Mouse (Mus musculus) heart, embryonic 13.5 days (tissue): ENCODE measurements around the gene Mccc2. TPM values are rescaled to one million over a fixed set of nuclear protein-coding genes. Genes with fewer than 3 reads are reported as not detected.
"Not testable (repeated sequence)": the region's sequence is repeated elsewhere in the genome, so short reads cannot be mapped to it uniquely, and the experiment has no call there.

Experiments
- ATAC-seq: fragments of 200-750 bp; cut with Nextera tagmentation; 2 replicates; pipeline ENCODE4 v1.8.0; 2017; ENCODE audit warnings: moderate TSS enrichment; ENCODE audit not compliant: insufficient number of reproducible peaks, low FRiP score, low TSS enrichment; ENCODE audit errors: extremely low read depth
- H3K27ac ChIP-seq: fragments of 300-500 bp; sonication (generic); replicated peaks from 2 replicates; pipeline ENCODE4 v1.5.1; 2015; ENCODE audit warnings: moderate library complexity, mild to moderate bottlenecking, inconsistent platforms
- H3K27me3 ChIP-seq: fragments of 300-500 bp; sonication (generic); replicated peaks from 2 replicates; pipeline ENCODE4 v1.6.1; 2015; ENCODE audit warnings: mild to moderate bottlenecking, inconsistent platforms
- H3K36me3 ChIP-seq: fragments of 300-500 bp; sonication (generic); 2 replicates; pipeline ENCODE4 v1.6.1; 2015; ENCODE audit warnings: mild to moderate bottlenecking, inconsistent platforms
- H3K4me1 ChIP-seq: fragments of 300-500 bp; sonication (generic); 2 replicates; pipeline ENCODE4 v1.6.1; 2015; ENCODE audit warnings: inconsistent platforms
- H3K4me2 ChIP-seq: fragments of 300-500 bp; sonication (generic); 2 replicates; pipeline ENCODE4 v1.6.1; 2015; ENCODE audit warnings: inconsistent platforms, mild to moderate bottlenecking, moderate library complexity
- H3K4me3 ChIP-seq: fragments of 300-500 bp; sonication (generic); 2 replicates; pipeline ENCODE4 v1.5.1; 2015; ENCODE audit warnings: moderate library complexity, mild to moderate bottlenecking, inconsistent platforms
- H3K9ac ChIP-seq: fragments of 300-500 bp; sonication (generic); 2 replicates; pipeline ENCODE4 v1.6.1; 2015; ENCODE audit warnings: inconsistent platforms, mild to moderate bottlenecking, moderate library complexity
- H3K9me3 ChIP-seq: fragments of 300-500 bp; sonication (generic); 2 replicates; pipeline ENCODE4 v1.6.1; 2016; ENCODE audit warnings: inconsistent platforms
- WGBS: fragments of 180-500 bp; shearing (Covaris S2); methylation state at CpG from one replicate; pipeline ENCODE4 v1.1.7; 2015; ENCODE audit warnings: mixed read lengths; 5-methylcytosine and 5-hydroxymethylcytosine counted together
- polyA plus RNA-seq: library from polyadenylated mRNA; unstranded; fragments of >200 nt; fragmentation: Nextera tagmentation; extraction: Ambion mirVana; gene quantifications from 2 replicates; pipeline ENCODE4 v1.2.1, GENCODE M21; 2015

The Mccc2 gene
- polyA plus RNA-seq, result 24.7 and 27.8 TPM in 2 replicates

GRCm38 (mm10) chr13:100014906-100015895 is at the start of gene Mccc2:
TSS of gene Mccc2 (minus strand) at chr13:100015639.
- H3K4me1 ChIP-seq, result peaks cover 25% of the 10 kb centered on the region
- H3K27me3 ChIP-seq, result no peaks in the 10 kb centered on the region
- H3K4me3 ChIP-seq, result peak within 1 kb of the TSS; percentile 77
- peak within 1 kb of the TSS; percentile 94 for H3K4me2 ChIP-seq
- peaks cover 6% of the 10 kb centered on the region for H3K36me3 ChIP-seq
- H3K27ac ChIP-seq, result peak within 1 kb of the TSS; percentile 65
- ATAC-seq, result peak; percentile 100
- H3K9ac ChIP-seq, result peak within 1 kb of the TSS; percentile 88
- 3% methylated on average over 44 of the region's 47 CpGs for WGBS
- H3K9me3 ChIP-seq, result no peaks in the 10 kb centered on the region

- Histone ChIP-seq H3K9ac (no peak overlapping the region), H3K36me3 (peaks cover 86% of the 10 kb centered on the region), H3K4me2 (no peak overlapping the region), H3K27me3 (no peaks in the 10 kb centered on the region), H3K4me1 (peaks cover 9% of the 10 kb centered on the region), H3K4me3 (no peak overlapping the region), H3K9me3 (no peaks in the 10 kb centered on the region), H3K27ac (peak overlapping the region; percentile 43)
- WGBS, result 69% methylated on average over 3 of the region's 3 CpGs
- ATAC-seq, result no peak
Observed at GRCm38 (mm10) chr13:100063936-100064335, 48.5 kb upstream of the Mccc2 start.

GRCm38 (mm10) chr13:100057738-100058137 is 42.3 kb upstream of the Mccc2 start:
- not testable (repeated sequence) for H3K9me3 ChIP-seq, H3K4me1 ChIP-seq, H3K9ac ChIP-seq, ATAC-seq, H3K4me2 ChIP-seq, H3K4me3 ChIP-seq, H3K27ac ChIP-seq, H3K27me3 ChIP-seq
- WGBS, result 96% methylated on average over 8 of the region's 8 CpGs
- peaks cover 92% of the 10 kb centered on the region for H3K36me3 ChIP-seq

- no peaks in the 10 kb centered on the region for H3K27me3 ChIP-seq
- H3K27ac ChIP-seq, result no peak overlapping the region
- ATAC-seq, result no peak
- H3K4me2 ChIP-seq, result no peak overlapping the region
- H3K9me3 ChIP-seq, result no peaks in the 10 kb centered on the region
- H3K4me1 ChIP-seq, result no peaks in the 10 kb centered on the region
- H3K36me3 ChIP-seq, result peaks cover 90% of the 10 kb centered on the region
- H3K4me3 ChIP-seq, result no peak overlapping the region
- 88% methylated on average over 6 of the region's 6 CpGs for WGBS
- H3K9ac ChIP-seq, result no peak overlapping the region
Observed at GRCm38 (mm10) chr13:100026013-100026412, 10.6 kb upstream of the Mccc2 start.

- H3K27me3 ChIP-seq, result no peaks in the 10 kb centered on the region
- no peak for ATAC-seq
- no peak overlapping the region for H3K27ac ChIP-seq
- H3K9ac ChIP-seq, result no peak overlapping the region
- peaks cover 17% of the 10 kb centered on the region for H3K36me3 ChIP-seq
- no peak overlapping the region for H3K4me3 ChIP-seq
- no peak overlapping the region for H3K4me2 ChIP-seq
- 88% methylated on average over 9 of the region's 9 CpGs for WGBS
- peaks cover 25% of the 10 kb centered on the region for H3K4me1 ChIP-seq
- no peaks in the 10 kb centered on the region for H3K9me3 ChIP-seq
Observed at GRCm38 (mm10) chr13:100016891-100017290, 1.5 kb upstream of the Mccc2 start.

GRCm38 (mm10) chr13:100015937-100016336 is 498 bp upstream of the Mccc2 start:
- H3K36me3 ChIP-seq, result peaks cover 11% of the 10 kb centered on the region
- peak overlapping the region; percentile 74 for H3K9ac ChIP-seq
- no peaks in the 10 kb centered on the region for H3K9me3 ChIP-seq
- peak overlapping the region; percentile 77 for H3K4me3 ChIP-seq
- H3K4me2 ChIP-seq, result peak overlapping the region; percentile 94
- ATAC-seq, result no peak
- peak overlapping the region; percentile 65 for H3K27ac ChIP-seq
- H3K4me1 ChIP-seq, result peaks cover 25% of the 10 kb centered on the region
- 9% methylated on average over 8 of the region's 8 CpGs for WGBS
- H3K27me3 ChIP-seq, result no peaks in the 10 kb centered on the region

- 87% methylated on average over 12 of the region's 12 CpGs for WGBS
- no peak for ATAC-seq
Observed at GRCm38 (mm10) chr13:100005911-100006496, 9.4 kb downstream of the Mccc2 start.

GRCm38 (mm10) chr13:100001790-100002196 is 13.6 kb downstream of the Mccc2 start:
- Histone ChIP-seq H3K4me3 (no peak overlapping the region), H3K27me3 (no peaks in the 10 kb centered on the region), H3K36me3 (no peaks in the 10 kb centered on the region), H3K4me2 (no peak overlapping the region), H3K4me1 (peaks cover 9% of the 10 kb centered on the region), H3K9ac (no peak overlapping the region), H3K27ac (no peak overlapping the region), H3K9me3 (no peaks in the 10 kb centered on the region)
- 32% methylated on average over 5 of the region's 5 CpGs for WGBS
- no peak for ATAC-seq

More at GRCm38 (mm10) chr13:100005911-100006496, 9.4 kb downstream of the Mccc2 start:
- H3K27me3 ChIP-seq, result no peaks in the 10 kb centered on the region
- H3K4me3 ChIP-seq, result no peak overlapping the region
- H3K9me3 ChIP-seq, result no peaks in the 10 kb centered on the region
- H3K27ac ChIP-seq, result no peak overlapping the region
- no peak overlapping the region for H3K4me2 ChIP-seq
- H3K36me3 ChIP-seq, result no peaks in the 10 kb centered on the region
- H3K9ac ChIP-seq, result no peak overlapping the region
- peaks cover 12% of the 10 kb centered on the region for H3K4me1 ChIP-seq

GRCm38 (mm10) chr13:99999078-99999477 is 16.4 kb downstream of the Mccc2 start:
- ATAC-seq, result no peak
- Histone ChIP-seq H3K9me3 (no peaks in the 10 kb centered on the region), H3K4me2 (no peak overlapping the region), H3K36me3 (no peaks in the 10 kb centered on the region), H3K9ac (no peak overlapping the region), H3K4me1 (peaks cover 9% of the 10 kb centered on the region), H3K4me3 (no peak overlapping the region), H3K27ac (no peak overlapping the region), H3K27me3 (no peaks in the 10 kb centered on the region)
- 81% methylated on average over 3 of the region's 3 CpGs for WGBS

GRCm38 (mm10) chr13:99998099-99998498 is 17.3 kb downstream of the Mccc2 start:
- Histone ChIP-seq H3K9me3 (no peaks in the 10 kb centered on the region), H3K4me2 (no peak overlapping the region), H3K9ac (no peak overlapping the region), H3K36me3 (no peaks in the 10 kb centered on the region; the same call in 1 of the 2 replicates), H3K4me1 (peaks cover 9% of the 10 kb centered on the region), H3K27ac (no peak overlapping the region), H3K4me3 (no peak overlapping the region), H3K27me3 (no peaks in the 10 kb centered on the region)
- no peak for ATAC-seq
- 65% methylated on average over 3 of the region's 3 CpGs for WGBS

- Histone ChIP-seq H3K9me3 (no peaks in the 10 kb centered on the region), H3K4me1 (no peaks in the 10 kb centered on the region), H3K27ac (no peak overlapping the region), H3K4me2 (no peak overlapping the region), H3K36me3 (peaks cover 46% of the 10 kb centered on the region), H3K27me3 (no peaks in the 10 kb centered on the region), H3K4me3 (no peak overlapping the region), H3K9ac (no peak overlapping the region)
- ATAC-seq, result no peak
- 81% methylated on average over 4 of the region's 4 CpGs for WGBS
Observed at GRCm38 (mm10) chr13:99989592-99989991, 25.8 kb downstream of the Mccc2 start.
